8 mouse cellular contexts compared by ENCODE assay signal in the genomic region with DNA sequence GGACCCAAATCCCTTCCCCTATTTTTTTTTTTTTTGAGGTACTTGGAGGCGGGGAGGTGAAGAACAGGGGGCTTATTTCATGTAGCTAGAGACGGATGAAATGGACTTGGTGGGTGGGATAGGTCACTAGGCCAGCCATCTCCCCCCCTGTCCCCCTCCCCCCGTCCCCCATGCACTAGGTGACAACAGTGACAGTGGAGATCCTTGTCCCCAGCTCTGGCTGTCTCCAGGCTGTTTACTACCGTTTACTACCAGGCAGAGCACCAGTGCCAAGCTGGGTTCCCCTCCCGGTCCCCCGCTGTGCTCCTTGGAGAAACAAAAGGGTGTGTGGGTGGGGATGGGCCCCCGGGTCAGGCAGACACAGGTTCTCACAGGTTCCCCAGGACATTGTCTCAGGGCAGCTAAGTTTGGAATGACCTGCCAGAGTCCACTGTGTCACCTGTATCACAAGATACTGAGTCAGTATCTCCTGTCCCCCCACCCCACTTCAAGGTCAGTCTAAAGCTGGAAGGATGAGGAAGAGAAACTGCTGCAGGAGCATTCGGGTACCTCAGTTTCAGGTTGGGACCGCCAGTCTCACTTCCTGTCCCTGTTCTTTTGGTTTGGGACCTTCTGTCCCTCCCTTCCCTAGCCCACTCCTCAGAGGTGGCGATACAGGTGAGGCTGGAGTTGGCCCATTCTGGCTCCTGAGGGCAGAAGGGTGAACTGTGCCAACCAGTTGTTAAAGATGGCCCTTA. TPM values are rescaled to one million over a fixed set of nuclear protein-coding genes. Genes with fewer than 3 reads are reported as not detected.
DNase-seq lines count a peak whose midpoint lies in the region; ATAC-seq and TF ChIP-seq lines count a peak whose summit lies in the region.

No protein-coding gene starts in this region.

- no peaks in the 10 kb centered on the region for H3K4me1 ChIP-seq in lung, embryonic 14.5 days (ENCODE audit: insufficient read depth)
- peaks cover 15% of the 10 kb centered on the region for H3K4me1 ChIP-seq in forebrain, embryonic 10.5 days
- H3K4me1 ChIP-seq in limb, embryonic 11.5 days (ENCODE audit: control insufficient read depth, insufficient read depth, low read length) = no peaks in the 10 kb centered on the region
- peaks cover 20% of the 10 kb centered on the region for H3K4me1 ChIP-seq in small intestine, adult 2 months (ENCODE audit: control insufficient read depth, insufficient read depth, insufficient read length, low read length)

- H3K36me3 ChIP-seq in lung, embryonic 14.5 days (ENCODE audit: insufficient read depth) = peaks cover 14% of the 10 kb centered on the region; the same call in 1 of the 2 replicates
- H3K36me3 ChIP-seq in forebrain, embryonic 10.5 days (replicated peaks) = peaks cover 34% of the 10 kb centered on the region
- no peaks in the 10 kb centered on the region for H3K36me3 ChIP-seq in limb, embryonic 11.5 days (ENCODE audit: control insufficient read depth, insufficient read depth, low read length)
- peaks cover 14% of the 10 kb centered on the region for H3K36me3 ChIP-seq in small intestine, adult 2 months (ENCODE audit: control insufficient read depth, insufficient read depth, low read length)

- no peak for ATAC-seq in lung, embryonic 14.5 days (ENCODE audit: insufficient read depth)
- ATAC-seq in limb, embryonic 11.5 days (ENCODE audit: insufficient number of reproducible peaks, low FRiP score, low TSS enrichment, low read depth) = no peak

- H3K27me3 ChIP-seq in lung, embryonic 14.5 days (ENCODE audit: insufficient read depth, low read length) = peaks cover 16% of the 10 kb centered on the region; the same call in 1 of the 2 replicates
- peaks cover 35% of the 10 kb centered on the region for H3K27me3 ChIP-seq in forebrain, embryonic 10.5 days (ENCODE audit: poor library complexity, severe bottlenecking)
- H3K27me3 ChIP-seq in limb, embryonic 11.5 days (ENCODE audit: control insufficient read depth, insufficient read depth, low read length) = peaks cover 9% of the 10 kb centered on the region; the same call in 1 of the 2 replicates
- H3K27me3 ChIP-seq in small intestine, adult 2 months (ENCODE audit: control insufficient read depth, insufficient read depth, low read length) = peaks cover 7% of the 10 kb centered on the region

- H3K27ac ChIP-seq in lung, embryonic 14.5 days (ENCODE audit: low read depth) = no peak overlapping the region
- peak overlapping the region; percentile 76; the same call in 1 of the 2 replicates for H3K27ac ChIP-seq in forebrain, embryonic 10.5 days
- H3K27ac ChIP-seq in limb, embryonic 11.5 days (replicated peaks; ENCODE audit: low read depth, low read length) = no peak overlapping the region
- no peak overlapping the region for H3K27ac ChIP-seq in small intestine, adult 2 months (ENCODE audit: insufficient read depth, low read depth, low read length)

- TF ChIP-seq POLR2A in small intestine, adult 2 months (IDR thresholded peaks at IDR 0.05; ENCODE audit: low read depth, low read length) = no peak

- peak overlapping the region; percentile 38; the same call in 1 of the 2 replicates for H3K9ac ChIP-seq in lung, embryonic 14.5 days
- peak overlapping the region; percentile 47 for H3K9ac ChIP-seq in limb, embryonic 11.5 days (ENCODE audit: low read length)

- peak overlapping the region; percentile 34 for H3K4me3 ChIP-seq in lung, embryonic 14.5 days (ENCODE audit: low read depth, low read length)
- H3K4me3 ChIP-seq in forebrain, embryonic 10.5 days = peak overlapping the region; percentile 60
- H3K4me3 ChIP-seq in limb, embryonic 11.5 days (ENCODE audit: low read depth, low read length) = peak overlapping the region; percentile 40
- H3K4me3 ChIP-seq in small intestine, adult 2 months (ENCODE audit: low read depth, low read length) = peak overlapping the region; percentile 60; the same call in 1 of the 2 replicates

- DNase-seq in lung, embryonic 14.5 days = no peak
- DNase-seq in lung, postnatal 36 days = no peak
- no peak for DNase-seq in forebrain, embryonic 10.5 days (ENCODE audit: extremely low spot score, low spot score)
- DNase-seq in limb, embryonic 11.5 days (ENCODE audit: low spot score) = no peak
- no peak for DNase-seq in urinary bladder, postnatal 14 days (ENCODE audit: low spot score)
- DNase-seq in embryo, embryonic 10 days (ENCODE audit: low spot score) = no peak
- no peak for DNase-seq in right cerebral cortex, postnatal 4 days

- no peak for TF ChIP-seq CTCF in lung, embryonic 14.5 days (IDR thresholded peaks at IDR 0.05; ENCODE audit: low read depth)
- no peak for TF ChIP-seq CTCF in small intestine, adult 2 months (IDR thresholded peaks at IDR 0.05; ENCODE audit: extremely low read depth, insufficient read length, insufficient replicate concordance, low read depth, low read length)

- WGBS in lung, embryonic 14.5 days = 24% methylated on average over 10 of the region's 10 CpGs
- 21% methylated on average over 10 of the region's 10 CpGs for WGBS in forebrain, embryonic 10.5 days
- WGBS in limb, embryonic 11.5 days = 21% methylated on average over 10 of the region's 10 CpGs
- 25% methylated on average over 10 of the region's 10 CpGs for WGBS in small intestine, adult 2 months

- H3K4me2 ChIP-seq in lung, embryonic 14.5 days = peak overlapping the region; percentile 73
- H3K4me2 ChIP-seq in limb, embryonic 11.5 days (ENCODE audit: low read depth, severe bottlenecking) = peak overlapping the region; percentile 88

- no peaks in the 10 kb centered on the region for H3K9me3 ChIP-seq in lung, embryonic 14.5 days (ENCODE audit: low read depth, low read length)
- no peaks in the 10 kb centered on the region for H3K9me3 ChIP-seq in forebrain, embryonic 10.5 days
- H3K9me3 ChIP-seq in limb, embryonic 11.5 days (ENCODE audit: control insufficient read depth, low read length) = no peaks in the 10 kb centered on the region

RNA-seq across cellular contexts. Expression of gene Gpr68, which starts 0.5 kb away (rescaled TPM):
- polyA plus RNA-seq in lung, embryonic 14.5 days (2014; fragmentation: Nextera tagmentation; extraction: Ambion mirVana) = 0.20 and 0.32 TPM in 2 replicates
- 0.30 and 0.36 TPM in 2 replicates for polyA plus RNA-seq in forebrain, embryonic 10.5 days (2016; fragmentation: Nextera tagmentation; extraction: Ambion mirVana)
- 0.11 TPM in 1 of 2 replicates, not detected in the other for polyA plus RNA-seq in limb, embryonic 11.5 days (2014; fragmentation: Nextera tagmentation; extraction: Ambion mirVana)
- polyA plus RNA-seq in small intestine, adult 2 months (2012; rRNA removed) = 3.0 and 6.0 TPM in 2 replicates
